Mouse (Mus musculus): Measurements from ENCODE around the gene Nhsl1.

- TF ChIP-seq CTCF (IDR thresholded peaks at IDR 0.05; ENCODE audit: control insufficient read depth, insufficient read depth, insufficient replicate concordance, low read depth, low read length) (no peak), POLR2A (IDR thresholded peaks at IDR 0.05; ENCODE audit: control insufficient read depth, low read depth, low read length) (no peak)
Measured at GRCm38 (mm10) chr10:18545309-18545708, 226.5 kb downstream of the Nhsl1 start.

All from testis, adult 2 months (tissue).